Mouse (Mus musculus): ENCODE data around the gene Olfr1275.

Gene Olfr1275

DNA sequence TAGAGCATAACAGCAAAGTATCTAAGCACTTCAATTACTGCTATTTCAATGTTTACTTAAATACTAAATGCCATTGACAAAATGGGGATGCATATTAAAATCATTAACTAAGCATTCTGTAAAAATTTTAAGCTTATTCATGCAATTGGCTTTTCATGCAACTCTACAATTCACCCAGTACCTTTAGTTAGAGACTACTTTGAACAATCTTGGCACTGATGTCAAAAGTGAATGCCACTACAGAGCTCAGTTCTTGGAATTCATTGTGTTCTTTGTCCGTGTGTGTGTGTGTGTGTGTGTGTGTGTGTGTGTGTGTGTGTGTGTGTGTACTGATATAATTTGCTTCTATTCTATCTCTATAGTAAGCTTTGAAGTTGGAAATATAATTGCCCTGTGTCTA, at the start of gene Olfr1275:
Gene Olfr1275, minus strand, starts transcription at position 101 of the 400 bp plus-strand sequence.
- DNase-seq (ENCODE audit: low read depth), result no peak

DNA sequence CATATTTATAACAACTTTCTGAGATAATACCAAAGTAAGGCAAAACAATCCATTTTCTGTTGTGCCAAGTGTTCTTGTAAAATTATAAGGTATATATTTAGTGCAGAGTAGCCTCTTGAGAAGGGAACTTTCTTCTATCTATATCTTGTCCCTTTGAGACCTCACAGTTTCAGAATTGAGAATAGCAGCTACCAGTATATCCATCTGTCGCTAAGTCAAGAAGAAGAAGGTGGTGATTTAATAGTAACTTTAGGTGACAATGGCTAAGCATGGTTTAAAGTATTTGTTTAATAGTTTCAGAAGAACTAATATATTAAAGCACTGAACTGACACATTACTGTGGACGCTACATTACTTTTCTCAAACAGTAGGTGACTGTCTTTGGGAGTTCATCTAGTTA, 38.9 kb upstream of the Olfr1275 start, which contains the start of gene Olfr1277:
Gene Olfr1277, minus strand, starts transcription at position 101 of the 400 bp plus-strand sequence.
- DNase-seq (ENCODE audit: low read depth), result no peak

DNA sequence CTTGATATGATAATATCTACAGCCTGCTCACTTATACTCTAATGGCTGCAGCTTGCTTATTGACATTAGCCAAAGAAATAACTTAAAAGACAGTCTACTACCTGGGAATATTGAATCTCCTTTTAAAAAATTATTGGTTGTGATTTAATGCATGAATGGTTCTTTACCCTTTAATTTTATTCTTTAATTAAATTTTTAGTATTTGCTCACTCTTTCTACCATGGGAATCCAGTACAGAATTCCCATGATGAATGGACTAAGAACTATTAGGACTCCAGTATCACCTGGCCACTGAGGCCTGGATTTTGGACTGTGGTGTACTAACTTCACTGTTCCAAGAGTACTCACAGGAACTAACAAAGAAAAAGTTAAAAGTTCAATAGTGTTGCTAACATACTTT, 19.1 kb upstream of the Olfr1275 start, which contains the start of gene Olfr1276:
Gene Olfr1276, plus strand, starts transcription at position 301 of the 400 bp plus-strand sequence.
- no peak for DNase-seq (ENCODE audit: low read depth)

DNA sequence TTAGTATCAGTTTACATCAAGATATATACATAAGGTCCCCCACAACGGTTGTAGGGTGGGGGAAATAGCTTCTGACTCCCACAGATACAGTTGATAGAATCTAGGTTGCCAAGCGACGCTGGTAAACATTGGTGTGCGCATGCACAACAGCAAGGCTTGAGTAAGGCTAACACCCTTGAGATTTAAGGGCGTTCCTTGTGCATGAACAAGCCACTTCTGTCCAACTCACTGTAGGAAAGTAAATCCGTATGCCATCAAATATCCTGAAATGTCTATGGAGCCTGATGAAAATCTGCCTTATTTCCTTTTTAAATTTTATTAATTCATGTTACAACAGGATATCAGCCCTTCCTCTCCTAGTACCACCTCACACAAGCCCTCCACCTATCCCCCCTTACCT, 5.6 kb downstream of the Olfr1275 start, which contains the start of gene 4930430A15Rik:
Gene 4930430A15Rik, minus strand, starts transcription at position 101 of the 400 bp plus-strand sequence.
- DNase-seq (ENCODE audit: low read depth), result no peak

DNA sequence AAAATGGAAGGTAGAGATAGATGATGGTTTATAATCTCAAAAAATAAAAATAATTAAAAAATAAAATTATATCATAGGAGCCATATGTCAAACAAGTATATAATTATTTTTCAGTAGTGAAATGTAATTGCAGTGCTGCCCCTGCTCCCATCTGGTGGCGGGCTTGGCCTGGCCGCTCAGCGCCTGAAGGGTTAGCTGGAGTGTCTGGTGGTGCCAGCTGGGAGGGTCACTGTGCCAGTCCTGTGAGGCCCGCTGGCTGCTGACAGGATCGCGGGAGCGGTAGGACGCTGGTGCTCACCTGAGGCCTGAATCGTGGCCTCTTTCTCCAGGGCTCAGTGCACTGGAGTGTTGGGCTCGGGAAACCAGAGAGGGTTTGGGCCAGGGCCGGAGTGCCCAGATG, 53.0 kb downstream of the Olfr1275 start:
- no peak for DNase-seq (ENCODE audit: low read depth)

Data from NIH3T3 (cell line).